ENCODE assay signal across 25 mouse cellular contexts in the genomic region with DNA sequence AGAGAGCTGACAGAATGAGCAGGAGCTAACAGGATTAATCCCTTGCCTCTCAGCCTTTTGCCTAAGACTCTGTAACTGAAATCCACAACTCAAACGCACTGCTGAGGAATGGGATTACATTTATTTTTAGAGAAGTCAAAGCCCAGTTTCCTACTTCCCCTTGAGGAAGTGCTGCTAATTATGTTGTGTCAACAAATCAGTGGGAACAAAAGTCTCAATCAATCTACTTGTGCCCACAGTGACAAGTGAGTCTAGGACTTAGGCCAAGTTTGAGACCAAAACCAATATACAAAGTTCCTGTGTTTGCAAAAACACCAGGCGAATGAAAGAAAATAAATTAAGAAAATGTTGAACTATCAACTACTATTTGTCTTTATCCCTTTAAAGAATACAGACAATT.
DNase-seq lines count a peak whose midpoint lies in the region; ATAC-seq and TF ChIP-seq lines count a peak whose summit lies in the region.
"Had no signal": no experiment of that assay in that cellular context is flagged by ENCODE, and none has a peak within 500 bp of the region (broad histone marks: within the 10 kb centered on the region; RNA-seq: fewer than 3 reads in every experiment).

No protein-coding gene starts in this region.

- H3K4me1 ChIP-seq in kidney, embryonic 15.5 days = 0 out of 2 replicates have a peak, but pooled peaks cover 3% of the 10 kb centered on the region
- no peaks in the 10 kb centered on the region for H3K4me1 ChIP-seq in lung, embryonic 14.5 days (ENCODE audit: insufficient read depth)
- H3K4me1 ChIP-seq: heart, embryonic 10.5 days; heart, embryonic 15.5 days; intestine, embryonic 15.5 days had no signal

- H3K4me3 ChIP-seq in kidney, embryonic 15.5 days (replicated peaks) = no peak overlapping the region
- H3K4me3 ChIP-seq in lung, embryonic 14.5 days (ENCODE audit: low read depth, low read length) = no peak overlapping the region
- no peak overlapping the region for H3K4me3 ChIP-seq in left cerebral cortex, adult 2 months
- H3K4me3 ChIP-seq: heart, embryonic 10.5 days; heart, embryonic 15.5 days; intestine, embryonic 15.5 days; limb, embryonic 12.5 days had no signal

- intact Hi-C loops in left cerebral cortex, adult 2 months (cut with DNase I) = no loop called here

- H3K36me3 ChIP-seq in kidney, embryonic 15.5 days = peaks cover 14% of the 10 kb centered on the region
- H3K36me3 ChIP-seq in lung, embryonic 14.5 days (ENCODE audit: insufficient read depth) = no peaks in the 10 kb centered on the region

- no peak overlapping the region for H3K4me2 ChIP-seq in kidney, embryonic 15.5 days
- no peak overlapping the region for H3K4me2 ChIP-seq in lung, embryonic 14.5 days
- H3K4me2 ChIP-seq: heart, embryonic 15.5 days; intestine, embryonic 15.5 days; limb, embryonic 12.5 days; liver, embryonic 11.5 days; midbrain, embryonic 11.5 days had no signal

- H3K27me3 ChIP-seq in kidney, embryonic 15.5 days = no peaks in the 10 kb centered on the region
- H3K27me3 ChIP-seq in lung, embryonic 14.5 days (ENCODE audit: insufficient read depth, low read length) = no peaks in the 10 kb centered on the region
- H3K27me3 ChIP-seq: heart, embryonic 15.5 days; intestine, embryonic 15.5 days; limb, embryonic 12.5 days had no signal

- 52% methylated on average over 2 of the region's 2 CpGs for WGBS in kidney, embryonic 15.5 days
- WGBS in lung, embryonic 14.5 days = 24% methylated on average over 2 of the region's 2 CpGs

- no peaks in the 10 kb centered on the region for H3K9me3 ChIP-seq in kidney, embryonic 15.5 days (replicated peaks)
- H3K9me3 ChIP-seq in lung, embryonic 14.5 days (ENCODE audit: low read depth, low read length) = no peaks in the 10 kb centered on the region
- H3K9me3 ChIP-seq: heart, embryonic 10.5 days; heart, embryonic 15.5 days; intestine, embryonic 15.5 days; limb, embryonic 12.5 days had no signal

- TF ChIP-seq POLR2A in brain, embryonic 14.5 days (IDR thresholded peaks at IDR 0.05; ENCODE audit: borderline replicate concordance, extremely low read depth, insufficient read depth, insufficient read length, poor library complexity, severe bottlenecking) = no peak

- no peak overlapping the region for H3K9ac ChIP-seq in kidney, embryonic 15.5 days
- H3K9ac ChIP-seq in lung, embryonic 14.5 days = no peak overlapping the region
- H3K9ac ChIP-seq: heart, embryonic 15.5 days; intestine, embryonic 15.5 days; limb, embryonic 12.5 days had no signal

- no peak for ATAC-seq in kidney, embryonic 15.5 days (replicated peaks; ENCODE audit: low FRiP score)
- ATAC-seq in lung, embryonic 14.5 days (ENCODE audit: insufficient read depth) = no peak
- ATAC-seq: CD4-positive, CD25-positive, alpha-beta regulatory T cell, adult 4 months; forebrain, embryonic 14.5 days; hindbrain, embryonic 16.5 days; intestine, embryonic 15.5 days; midbrain, embryonic 16.5 days had no signal

- no peak for TF ChIP-seq CTCF in lung, embryonic 14.5 days (IDR thresholded peaks at IDR 0.05; ENCODE audit: low read depth)
- TF ChIP-seq CTCF in brain, embryonic 14.5 days (IDR thresholded peaks at IDR 0.05; ENCODE audit: borderline replicate concordance, extremely low read depth, insufficient read depth, insufficient read length) = no peak
- no peak for TF ChIP-seq CTCF in left cerebral cortex, adult 2 months (IDR thresholded peaks at IDR 0.05)

- 0 out of 2 replicates have a peak overlapping the region, but pooled peaks have one; percentile 14 for H3K27ac ChIP-seq in kidney, embryonic 15.5 days
- no peak overlapping the region for H3K27ac ChIP-seq in lung, embryonic 14.5 days (ENCODE audit: low read depth)
- H3K27ac ChIP-seq in left cerebral cortex, adult 2 months = no peak overlapping the region
- H3K27ac ChIP-seq: heart, embryonic 10.5 days; heart, embryonic 15.5 days; intestine, embryonic 15.5 days; limb, embryonic 12.5 days had no signal

- DNase-seq in kidney, adult 18-20 months = no peak
- peak; percentile 69 for DNase-seq in lung, embryonic 14.5 days
- DNase-seq in lung, postnatal 14 days = no peak
- peak; percentile 6 for DNase-seq in brain, embryonic 14.5 days (ENCODE audit: low read depth)
- DNase-seq in lung, postnatal 36 days = peak; percentile 55
- no peak for DNase-seq in left cerebral cortex, adult 2 months (ENCODE audit: extremely low spot score in 1 of 2, low spot score in 2 of 2)
- DNase-seq: adrenal gland, postnatal 25 days; cerebellum, adult 2 months; cerebellum, postnatal 25 days; gastrocnemius, postnatal 25 days; heart, adult 11 months; layer of hippocampus, adult 9-11 months; right cerebral cortex, postnatal 25 days; thymus, postnatal 14 days had no signal

Comparison
In these comparisons a context has a peak if more than half of its experiments do, and no peak if none do; other contexts are left out.
1. DNase-seq: peak in lung, embryonic 14.5 days (single experiment), brain, embryonic 14.5 days (single experiment) and lung, postnatal 36 days (single experiment); none in kidney, adult 18-20 months (single experiment), lung, postnatal 14 days (single experiment) and left cerebral cortex, adult 2 months (0 of 2).